Mouse (Mus musculus) heart, embryonic 12.5 days (tissue): ENCODE data around the gene Snd1. TPM values are rescaled to one million over a fixed set of nuclear protein-coding genes. Genes with fewer than 3 reads are reported as not detected.

Source experiments
- ATAC-seq: fragments of 200-750 bp; cut with Nextera tagmentation; 2 replicates; pipeline ENCODE4 v1.8.0; 2017; ENCODE audit warnings: moderate TSS enrichment, moderate library complexity; ENCODE audit not compliant: insufficient number of reproducible peaks, low FRiP score
- H3K27ac ChIP-seq: fragments of 300-500 bp; sonication (generic); 2 replicates; pipeline ENCODE4 v1.5.1; 2016; ENCODE audit warnings: mild to moderate bottlenecking, moderate library complexity; ENCODE audit not compliant: poor library complexity, severe bottlenecking
- H3K27me3 ChIP-seq: fragments of 300-500 bp; sonication (generic); replicated peaks from 2 replicates; pipeline ENCODE4 v1.6.1; 2016; ENCODE audit warnings: mild to moderate bottlenecking, moderate library complexity
- H3K36me3 ChIP-seq: fragments of 300-500 bp; sonication (generic); 2 replicates; pipeline ENCODE4 v1.6.1; 2016; ENCODE audit warnings: mild to moderate bottlenecking, moderate library complexity
- H3K4me1 ChIP-seq: fragments of 300-500 bp; sonication (generic); replicated peaks from 2 replicates; pipeline ENCODE4 v1.6.1; 2016; ENCODE audit warnings: mild to moderate bottlenecking
- H3K4me2 ChIP-seq: fragments of 300-500 bp; sonication (generic); 2 replicates; pipeline ENCODE4 v1.6.1; 2016; ENCODE audit warnings: mild to moderate bottlenecking, moderate library complexity
- H3K4me3 ChIP-seq: fragments of 300-500 bp; sonication (generic); 2 replicates; pipeline ENCODE4 v1.5.1; 2016; ENCODE audit warnings: mild to moderate bottlenecking
- H3K9ac ChIP-seq: fragments of 300-500 bp; sonication (generic); 2 replicates; pipeline ENCODE4 v1.6.1; 2016; ENCODE audit warnings: mild to moderate bottlenecking, moderate library complexity
- H3K9me3 ChIP-seq: fragments of 300-500 bp; sonication (generic); replicated peaks from 2 replicates; pipeline ENCODE4 v1.6.1; 2016; ENCODE audit warnings: mild to moderate bottlenecking, moderate library complexity
- WGBS: fragments of 180-500 bp; shearing (Covaris S2); methylation state at CpG from one replicate; pipeline ENCODE4 v1.1.7; 2016; 5-methylcytosine and 5-hydroxymethylcytosine counted together
- polyA plus RNA-seq: library from polyadenylated mRNA; unstranded; fragments of >200 nt; fragmentation: Nextera tagmentation; extraction: Ambion mirVana; gene quantifications from 2 replicates; pipeline ENCODE4 v1.2.1, GENCODE M21; 2016

Gene Snd1
- polyA plus RNA-seq, 1 experiment from 2014 or later = 95.2 TPM

- Histone ChIP-seq H3K9me3 (no peaks in the 10 kb centered on the region), H3K36me3 (no peaks in the 10 kb centered on the region), H3K9ac (no peak overlapping the region), H3K4me1 (peaks cover 54% of the 10 kb centered on the region), H3K4me3 (no peak overlapping the region), H3K27ac (no peak overlapping the region), H3K4me2 (no peak overlapping the region), H3K27me3 (no peaks in the 10 kb centered on the region)
- WGBS = 66% methylated on average over 6 of the region's 6 CpGs
- ATAC-seq = no peak
Measured at GRCm38 (mm10) chr6:28847616-28848015, 372.7 kb downstream of the Snd1 start.

GRCm38 (mm10) chr6:28848285-28848794 lies 373.4 kb downstream of the Snd1 start:
- peaks cover 55% of the 10 kb centered on the region for H3K4me1 ChIP-seq
- H3K4me2 ChIP-seq = no peak overlapping the region
- no peak overlapping the region for H3K9ac ChIP-seq
- no peaks in the 10 kb centered on the region for H3K36me3 ChIP-seq
- no peak overlapping the region for H3K27ac ChIP-seq
- H3K9me3 ChIP-seq = no peaks in the 10 kb centered on the region
- H3K4me3 ChIP-seq = no peak overlapping the region
- no peak for ATAC-seq
- H3K27me3 ChIP-seq = no peaks in the 10 kb centered on the region
- WGBS = 71% methylated on average over 6 of the region's 6 CpGs

- H3K27me3 ChIP-seq = no peaks in the 10 kb centered on the region
- no peaks in the 10 kb centered on the region for H3K36me3 ChIP-seq
- no peaks in the 10 kb centered on the region for H3K9me3 ChIP-seq
- no peak overlapping the region for H3K27ac ChIP-seq
- 73% methylated on average over 9 of the region's 9 CpGs for WGBS
- H3K4me3 ChIP-seq = no peak overlapping the region
- H3K4me2 ChIP-seq = no peak overlapping the region
- ATAC-seq = no peak
- no peak overlapping the region for H3K9ac ChIP-seq
- H3K4me1 ChIP-seq = peaks cover 61% of the 10 kb centered on the region
Measured at GRCm38 (mm10) chr6:28848891-28849290, 374.0 kb downstream of the Snd1 start.

GRCm38 (mm10) chr6:28849317-28849716 lies 374.4 kb downstream of the Snd1 start:
- ATAC-seq = no peak
- Histone ChIP-seq H3K4me1 (peaks cover 61% of the 10 kb centered on the region), H3K9ac (no peak overlapping the region), H3K9me3 (no peaks in the 10 kb centered on the region), H3K27me3 (no peaks in the 10 kb centered on the region), H3K36me3 (no peaks in the 10 kb centered on the region), H3K27ac (no peak overlapping the region), H3K4me2 (no peak overlapping the region), H3K4me3 (no peak overlapping the region)
- 50% methylated on average over 3 of the region's 3 CpGs for whole genome bisulfite sequencing

GRCm38 (mm10) chr6:28850326-28850900 lies 375.5 kb downstream of the Snd1 start:
- Histone ChIP-seq H3K9me3 (no peaks in the 10 kb centered on the region), H3K4me2 (no peak overlapping the region), H3K27ac (no peak overlapping the region), H3K36me3 (no peaks in the 10 kb centered on the region), H3K4me3 (no peak overlapping the region), H3K4me1 (peaks cover 60% of the 10 kb centered on the region), H3K9ac (no peak overlapping the region), H3K27me3 (no peaks in the 10 kb centered on the region)
- 86% methylated on average over 9 of the region's 9 CpGs for WGBS
- ATAC-seq = no peak

GRCm38 (mm10) chr6:28852342-28852741 lies 377.4 kb downstream of the Snd1 start:
- Histone ChIP-seq H3K4me3 (no peak overlapping the region), H3K27me3 (no peaks in the 10 kb centered on the region), H3K9me3 (no peaks in the 10 kb centered on the region), H3K9ac (no peak overlapping the region), H3K4me2 (no peak overlapping the region), H3K27ac (no peak overlapping the region), H3K4me1 (peaks cover 69% of the 10 kb centered on the region), H3K36me3 (no peaks in the 10 kb centered on the region)
- WGBS = 67% methylated on average over 7 of the region's 7 CpGs
- ATAC-seq = no peak

- peaks cover 68% of the 10 kb centered on the region for H3K4me1 ChIP-seq
- 37% methylated on average over 3 of the region's 3 CpGs for WGBS
Measured at GRCm38 (mm10) chr6:28853164-28853563, 378.2 kb downstream of the Snd1 start.

GRCm38 (mm10) chr6:28853654-28854053 lies 378.7 kb downstream of the Snd1 start:
- Histone ChIP-seq H3K27ac (no peak overlapping the region), H3K27me3 (no peaks in the 10 kb centered on the region), H3K36me3 (no peaks in the 10 kb centered on the region), H3K4me2 (no peak overlapping the region), H3K9ac (no peak overlapping the region), H3K4me1 (peaks cover 69% of the 10 kb centered on the region), H3K9me3 (no peaks in the 10 kb centered on the region), H3K4me3 (no peak overlapping the region)
- ATAC-seq = no peak
- 50% methylated on average over 2 of the region's 2 CpGs for WGBS

More at GRCm38 (mm10) chr6:28853164-28853563, 378.2 kb downstream of the Snd1 start:
- H3K4me2 ChIP-seq = no peak overlapping the region
- no peaks in the 10 kb centered on the region for H3K36me3 ChIP-seq
- H3K4me3 ChIP-seq = no peak overlapping the region
- no peak overlapping the region for H3K27ac ChIP-seq
- no peaks in the 10 kb centered on the region for H3K9me3 ChIP-seq
- H3K9ac ChIP-seq = no peak overlapping the region
- H3K27me3 ChIP-seq = no peaks in the 10 kb centered on the region
- no peak for ATAC-seq

- H3K4me1 ChIP-seq = peaks cover 64% of the 10 kb centered on the region
- 70% methylated on average over 8 of the region's 8 CpGs for WGBS
Measured at GRCm38 (mm10) chr6:28854598-28854997, 379.7 kb downstream of the Snd1 start.

GRCm38 (mm10) chr6:28855442-28855841 lies 380.5 kb downstream of the Snd1 start:
- H3K9ac ChIP-seq = no peak overlapping the region
- H3K4me3 ChIP-seq = no peak overlapping the region
- peaks cover 60% of the 10 kb centered on the region for H3K4me1 ChIP-seq
- ATAC-seq = no peak
- H3K27ac ChIP-seq = no peak overlapping the region
- WGBS = 19% methylated on average over 3 of the region's 3 CpGs
- H3K27me3 ChIP-seq = no peaks in the 10 kb centered on the region
- H3K9me3 ChIP-seq = no peaks in the 10 kb centered on the region
- no peak overlapping the region for H3K4me2 ChIP-seq
- no peaks in the 10 kb centered on the region for H3K36me3 ChIP-seq

More at GRCm38 (mm10) chr6:28854598-28854997, 379.7 kb downstream of the Snd1 start:
- H3K9ac ChIP-seq = no peak overlapping the region
- no peaks in the 10 kb centered on the region for H3K27me3 ChIP-seq
- H3K4me3 ChIP-seq = no peak overlapping the region
- H3K27ac ChIP-seq = no peak overlapping the region
- H3K9me3 ChIP-seq = no peaks in the 10 kb centered on the region
- H3K4me2 ChIP-seq = no peak overlapping the region
- no peaks in the 10 kb centered on the region for H3K36me3 ChIP-seq
- no peak for ATAC-seq

GRCm38 (mm10) chr6:28856789-28857188 lies 381.9 kb downstream of the Snd1 start:
- H3K4me3 ChIP-seq = no peak overlapping the region
- H3K9me3 ChIP-seq = no peaks in the 10 kb centered on the region
- peaks cover 65% of the 10 kb centered on the region for H3K4me1 ChIP-seq
- H3K9ac ChIP-seq = no peak overlapping the region
- ATAC-seq = no peak
- no peaks in the 10 kb centered on the region for H3K36me3 ChIP-seq
- H3K27ac ChIP-seq = peak overlapping the region; percentile 56
- H3K4me2 ChIP-seq = no peak overlapping the region
- H3K27me3 ChIP-seq = no peaks in the 10 kb centered on the region
- 67% methylated on average over 4 of the region's 4 CpGs for WGBS
